Mouse (Mus musculus): ENCODE measurements at regions not wholly inside any gene's neighbourhood (a gene's known extent, or its start where the extent isn't known, plus 50 kb on each side); places are given as distances from the start of the nearest gene placed in this dataset.

- Histone ChIP-seq H3K36me3 (no peaks in the 10 kb centered on the region), H3K9ac (no peak overlapping the region), H3K4me1 (peaks cover 28% of the 10 kb centered on the region), H3K4me3 (replicated peaks) (no peak overlapping the region), H3K4me2 (no peak overlapping the region), H3K27me3 (0 out of 2 replicates have a peak, but pooled peaks cover 3% of the 10 kb centered on the region), H3K27ac (no peak overlapping the region), H3K9me3 (replicated peaks) (no peaks in the 10 kb centered on the region)
- 58% methylated on average over 7 of the region's 7 CpGs for WGBS
- ATAC-seq (replicated peaks; ENCODE audit: low FRiP score), result no peak
Observed at GRCm38 (mm10) chr1:90290428-90291197, 86.8 kb downstream of the Ackr3 start.

DNA sequence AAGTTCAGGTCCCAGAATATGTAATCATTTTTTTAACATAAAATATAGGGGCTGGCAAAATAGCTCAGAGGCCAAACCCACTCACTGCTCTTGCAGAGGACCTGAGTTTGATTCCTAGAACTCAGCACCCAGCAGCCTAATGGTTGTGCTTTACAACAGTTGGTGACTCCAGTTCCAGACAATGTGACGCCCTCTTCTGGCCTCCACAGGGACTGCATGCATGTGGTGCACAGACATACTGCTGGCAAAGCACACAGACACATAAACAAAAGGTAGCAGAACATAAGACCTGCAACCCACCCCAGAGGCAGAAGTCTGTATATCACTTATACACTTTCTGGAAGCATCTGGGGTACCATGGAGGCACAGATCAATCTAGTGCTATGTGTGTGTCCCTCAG lies 87.5 kb downstream of the Ackr3 start:
- Histone ChIP-seq H3K36me3 (no peaks in the 10 kb centered on the region), H3K27ac (no peak overlapping the region), H3K9ac (no peak overlapping the region), H3K4me3 (replicated peaks) (no peak overlapping the region), H3K9me3 (replicated peaks) (no peaks in the 10 kb centered on the region), H3K4me2 (no peak overlapping the region), H3K27me3 (0 out of 2 replicates have a peak, but pooled peaks cover 3% of the 10 kb centered on the region), H3K4me1 (peaks cover 28% of the 10 kb centered on the region)
- no peak for ATAC-seq (replicated peaks; ENCODE audit: low FRiP score)
- 76% methylated on average over 1 of the region's 1 CpGs for WGBS

GRCm38 (mm10) chr1:90297751-90298150 lies 94.0 kb downstream of the Ackr3 start:
- Histone ChIP-seq H3K9ac (no peak overlapping the region), H3K9me3 (replicated peaks) (no peaks in the 10 kb centered on the region), H3K27me3 (0 out of 2 replicates have a peak, but pooled peaks cover 2% of the 10 kb centered on the region), H3K4me1 (peaks cover 15% of the 10 kb centered on the region), H3K36me3 (no peaks in the 10 kb centered on the region), H3K4me3 (replicated peaks) (no peak overlapping the region), H3K4me2 (no peak overlapping the region), H3K27ac (peak overlapping the region; percentile 43; the same call in 1 of the 2 replicates)
- WGBS, result 20% methylated on average over 5 of the region's 5 CpGs
- ATAC-seq (replicated peaks; ENCODE audit: low FRiP score), result peak; percentile 90

DNA sequence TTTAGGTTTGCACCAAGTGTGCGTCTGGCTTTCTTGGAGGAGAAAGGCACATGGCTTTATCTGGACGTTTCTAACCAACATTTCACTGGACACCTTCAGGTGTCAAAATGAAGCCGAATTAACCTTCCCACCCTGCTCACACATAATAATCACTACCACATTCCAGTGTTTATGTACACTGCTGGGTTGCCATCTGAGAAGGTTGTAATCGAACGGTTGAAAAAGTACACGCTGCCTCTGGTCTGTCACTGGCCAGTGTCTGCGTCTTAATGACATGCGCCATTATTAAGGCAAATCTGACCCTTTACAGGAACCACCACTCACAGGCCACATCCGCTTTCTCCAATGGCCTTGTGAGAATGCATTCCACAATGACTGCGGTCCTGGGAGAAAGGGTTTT lies 96.4 kb downstream of the Ackr3 start:
- Histone ChIP-seq H3K9me3 (replicated peaks) (no peaks in the 10 kb centered on the region), H3K4me3 (replicated peaks) (no peak overlapping the region), H3K36me3 (no peaks in the 10 kb centered on the region), H3K4me1 (peaks cover 18% of the 10 kb centered on the region), H3K27ac (no peak overlapping the region), H3K4me2 (no peak overlapping the region), H3K27me3 (no peaks in the 10 kb centered on the region), H3K9ac (no peak overlapping the region)
- no peak for ATAC-seq (replicated peaks; ENCODE audit: low FRiP score)
- WGBS, result 58% methylated on average over 10 of the region's 10 CpGs

- H3K4me2 ChIP-seq, result no peak overlapping the region
- no peak overlapping the region for H3K27ac ChIP-seq
- no peak overlapping the region for H3K9ac ChIP-seq
- H3K9me3 ChIP-seq (replicated peaks), result no peaks in the 10 kb centered on the region
- H3K36me3 ChIP-seq, result no peaks in the 10 kb centered on the region
- H3K27me3 ChIP-seq, result peaks cover 2% of the 10 kb centered on the region; the same call in 1 of the 2 replicates
- WGBS, result 62% methylated on average over 7 of the region's 7 CpGs
- 0 out of 2 replicates have a peak, but pooled peaks cover 3% of the 10 kb centered on the region for H3K4me1 ChIP-seq
- no peak overlapping the region for H3K4me3 ChIP-seq (replicated peaks)
- ATAC-seq (replicated peaks; ENCODE audit: low FRiP score), result no peak
Observed at GRCm38 (mm10) chr1:90304331-90304730, 100.6 kb downstream of the Ackr3 start.

DNA sequence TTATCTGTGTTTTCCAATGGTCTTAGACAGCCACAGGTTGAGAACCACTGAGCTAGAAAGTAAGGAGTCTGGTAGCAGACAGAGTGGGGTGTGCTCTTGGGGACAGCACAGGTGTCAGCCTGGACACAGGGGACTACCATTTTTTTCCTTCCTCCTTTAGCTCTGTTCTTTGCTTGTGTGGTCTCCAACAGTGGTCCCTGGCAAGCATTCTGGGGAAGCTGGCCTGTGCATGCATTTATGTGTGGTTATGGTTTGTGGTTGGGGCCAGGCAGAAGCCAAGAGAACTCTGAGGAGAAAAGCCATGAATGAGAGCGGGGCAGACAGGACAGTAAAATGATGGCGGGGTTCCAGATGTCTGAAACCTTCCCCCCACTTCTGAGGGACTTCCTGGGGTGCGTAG lies 107.2 kb downstream of the Ackr3 start:
- WGBS, result 71% methylated on average over 3 of the region's 3 CpGs
- Histone ChIP-seq H3K4me3 (replicated peaks) (no peak overlapping the region), H3K4me1 (peaks cover 16% of the 10 kb centered on the region), H3K27me3 (peaks cover 3% of the 10 kb centered on the region; the same call in 1 of the 2 replicates), H3K27ac (no peak overlapping the region), H3K9ac (no peak overlapping the region), H3K36me3 (no peaks in the 10 kb centered on the region), H3K4me2 (no peak overlapping the region), H3K9me3 (replicated peaks) (no peaks in the 10 kb centered on the region)
- no peak for ATAC-seq (replicated peaks; ENCODE audit: low FRiP score)

- 61% methylated on average over 8 of the region's 8 CpGs for WGBS
- H3K27me3 ChIP-seq, result peaks cover 3% of the 10 kb centered on the region; the same call in 1 of the 2 replicates
- no peak for ATAC-seq (replicated peaks; ENCODE audit: low FRiP score)
Observed at GRCm38 (mm10) chr1:90311649-90312442, 108.1 kb downstream of the Ackr3 start.

GRCm38 (mm10) chr1:90313750-90314359 lies 110.1 kb downstream of the Ackr3 start:
- H3K9me3 ChIP-seq (replicated peaks), result no peaks in the 10 kb centered on the region
- H3K4me3 ChIP-seq (replicated peaks), result no peak overlapping the region
- 91% methylated on average over 12 of the region's 12 CpGs for WGBS
- peaks cover 3% of the 10 kb centered on the region for H3K27me3 ChIP-seq
- no peak for ATAC-seq (replicated peaks; ENCODE audit: low FRiP score)
- no peaks in the 10 kb centered on the region for H3K36me3 ChIP-seq
- no peak overlapping the region for H3K9ac ChIP-seq
- no peak overlapping the region for H3K27ac ChIP-seq
- H3K4me1 ChIP-seq, result peaks cover 16% of the 10 kb centered on the region
- H3K4me2 ChIP-seq, result no peak overlapping the region

More at GRCm38 (mm10) chr1:90311649-90312442, 108.1 kb downstream of the Ackr3 start:
- H3K4me2 ChIP-seq, result no peak overlapping the region
- H3K4me3 ChIP-seq (replicated peaks), result no peak overlapping the region
- H3K4me1 ChIP-seq, result peaks cover 16% of the 10 kb centered on the region
- no peak overlapping the region for H3K9ac ChIP-seq
- no peaks in the 10 kb centered on the region for H3K36me3 ChIP-seq
- H3K9me3 ChIP-seq (replicated peaks), result no peaks in the 10 kb centered on the region
- H3K27ac ChIP-seq, result no peak overlapping the region

DNA sequence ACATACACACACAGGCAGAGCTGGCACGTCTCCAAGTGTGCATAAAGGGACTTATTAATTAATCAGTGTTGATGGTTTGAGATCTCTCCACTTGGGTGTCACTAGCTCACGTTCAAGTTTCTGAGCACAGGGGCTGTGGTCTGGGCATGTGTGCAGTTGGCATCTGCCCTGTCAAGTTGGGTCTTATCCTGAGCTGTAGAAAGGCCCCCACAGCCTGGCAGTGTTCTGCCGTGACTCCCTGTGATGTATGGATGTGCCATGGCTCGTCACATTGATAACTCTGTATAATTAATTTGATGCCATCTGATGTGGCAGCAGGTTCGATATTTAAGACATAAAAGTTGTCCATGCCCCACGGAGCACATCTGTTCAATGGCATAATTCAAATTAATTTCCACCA lies 114.1 kb downstream of the Ackr3 start:
- Histone ChIP-seq H3K4me1 (no peaks in the 10 kb centered on the region), H3K9ac (no peak overlapping the region), H3K4me3 (replicated peaks) (no peak overlapping the region), H3K27ac (no peak overlapping the region), H3K27me3 (no peaks in the 10 kb centered on the region; the same call in 1 of the 2 replicates), H3K4me2 (no peak overlapping the region), H3K36me3 (no peaks in the 10 kb centered on the region), H3K9me3 (replicated peaks) (no peaks in the 10 kb centered on the region)
- 70% methylated on average over 6 of the region's 6 CpGs for WGBS
- ATAC-seq (replicated peaks; ENCODE audit: low FRiP score), result no peak

DNA sequence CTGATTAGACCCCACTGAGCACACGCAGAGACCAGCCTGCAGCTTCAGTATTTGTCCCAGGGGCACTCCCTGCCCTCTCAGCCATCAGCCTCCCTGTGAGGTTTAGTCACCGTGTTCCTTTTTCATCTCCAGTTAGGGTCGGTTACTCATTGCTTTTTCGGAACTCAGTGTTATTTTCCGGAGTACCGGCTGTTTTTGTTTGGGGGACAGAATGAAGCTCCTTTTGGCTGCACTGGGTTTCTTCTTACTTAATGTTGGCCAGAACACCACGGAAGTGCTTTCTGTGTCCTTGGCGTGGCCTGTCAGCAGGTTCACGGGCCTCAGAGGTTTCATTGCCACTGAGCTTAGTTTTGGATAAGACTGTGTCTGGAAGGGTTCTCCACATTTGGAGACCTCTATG lies 114.7 kb downstream of the Ackr3 start:
- ATAC-seq (replicated peaks; ENCODE audit: low FRiP score), result no peak
- Histone ChIP-seq H3K4me3 (replicated peaks) (no peak overlapping the region), H3K4me2 (no peak overlapping the region), H3K4me1 (peaks cover 4% of the 10 kb centered on the region; the same call in 1 of the 2 replicates), H3K27me3 (no peaks in the 10 kb centered on the region; the same call in 1 of the 2 replicates), H3K27ac (no peak overlapping the region), H3K9ac (no peak overlapping the region), H3K36me3 (no peaks in the 10 kb centered on the region), H3K9me3 (replicated peaks) (no peaks in the 10 kb centered on the region)
- 74% methylated on average over 9 of the region's 9 CpGs for WGBS

DNA sequence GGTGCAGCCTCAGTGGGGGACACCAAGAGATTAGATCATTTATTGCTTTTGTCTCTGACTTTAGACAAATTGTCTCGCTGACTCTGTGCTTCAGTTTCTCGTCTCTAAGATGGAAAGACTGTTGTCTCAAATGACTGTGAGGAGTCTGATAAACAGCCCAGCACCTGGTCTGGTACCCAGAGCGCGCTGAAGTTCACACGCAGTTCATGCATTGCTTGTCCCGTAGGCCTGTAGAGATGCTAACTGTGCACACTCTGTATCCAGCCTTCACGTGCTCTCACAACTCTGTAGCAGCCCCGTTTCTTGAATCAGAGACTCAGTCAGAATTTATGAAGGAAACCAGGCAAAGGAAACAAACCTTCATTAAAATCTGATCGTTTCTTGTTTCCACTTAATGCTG lies 116.7 kb downstream of the Ackr3 start:
- Histone ChIP-seq H3K4me1 (peaks cover 13% of the 10 kb centered on the region), H3K27ac (no peak overlapping the region), H3K36me3 (no peaks in the 10 kb centered on the region), H3K4me3 (replicated peaks) (no peak overlapping the region), H3K4me2 (no peak overlapping the region), H3K9ac (no peak overlapping the region), H3K27me3 (no peaks in the 10 kb centered on the region; the same call in 1 of the 2 replicates), H3K9me3 (replicated peaks) (no peaks in the 10 kb centered on the region)
- no peak for ATAC-seq (replicated peaks; ENCODE audit: low FRiP score)
- 58% methylated on average over 9 of the region's 9 CpGs for WGBS

GRCm38 (mm10) chr1:90321501-90321900 lies 117.7 kb downstream of the Ackr3 start:
- Histone ChIP-seq H3K9ac (no peak overlapping the region), H3K36me3 (no peaks in the 10 kb centered on the region), H3K27me3 (no peaks in the 10 kb centered on the region; the same call in 1 of the 2 replicates), H3K27ac (no peak overlapping the region), H3K4me2 (no peak overlapping the region), H3K4me1 (peaks cover 19% of the 10 kb centered on the region), H3K4me3 (replicated peaks) (no peak overlapping the region), H3K9me3 (replicated peaks) (no peaks in the 10 kb centered on the region)
- 86% methylated on average over 8 of the region's 8 CpGs for WGBS
- ATAC-seq (replicated peaks; ENCODE audit: low FRiP score), result no peak

All from kidney, embryonic 15.5 days (tissue).